ENCODE assay signal across 19 mouse cellular contexts in the genomic region with DNA sequence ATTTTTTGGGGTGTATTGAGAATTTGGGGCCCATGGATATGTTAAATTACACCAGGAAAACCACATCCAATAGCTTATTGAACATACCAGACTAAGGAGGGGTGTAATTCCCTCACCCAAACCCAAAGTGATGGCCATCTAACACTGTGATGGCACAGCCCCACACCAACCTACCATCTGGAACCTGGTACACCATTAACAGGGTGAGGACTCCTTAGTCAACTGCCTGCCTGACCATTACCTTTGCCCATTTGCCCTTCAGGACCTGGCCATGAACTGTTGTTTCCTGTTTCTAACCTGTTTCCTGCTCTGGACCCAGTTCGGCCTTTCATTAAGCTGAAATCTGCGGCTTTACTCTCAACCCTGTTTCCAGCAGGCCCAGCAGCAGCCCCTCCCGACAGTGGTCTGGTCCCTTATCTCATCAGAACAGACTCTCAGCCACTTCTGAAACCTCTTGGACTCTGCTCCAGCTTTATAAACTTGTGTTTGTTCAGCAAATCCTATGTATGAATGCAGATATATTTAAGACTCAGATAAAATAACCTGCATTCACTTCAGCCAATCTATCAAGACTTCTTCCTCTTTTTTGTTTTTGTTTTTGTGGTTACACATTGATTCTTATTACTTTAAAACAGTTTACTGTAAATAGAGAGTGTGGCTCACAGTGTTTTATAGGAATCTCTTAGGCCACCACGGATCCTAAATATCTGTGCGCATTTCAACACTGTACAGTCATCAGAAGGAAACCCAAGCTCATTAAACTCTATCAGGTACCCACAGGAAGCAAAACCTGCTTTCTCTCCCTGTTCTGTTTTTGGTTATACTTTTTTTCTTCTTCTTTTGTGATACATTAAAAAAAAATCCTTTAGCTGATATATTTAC.
DNase-seq lines count a peak whose midpoint lies in the region; ATAC-seq and TF ChIP-seq lines count a peak whose summit lies in the region.
"Had no signal": no experiment of that assay in that cellular context is flagged by ENCODE, and none has a peak within 500 bp of the region (broad histone marks: within the 10 kb centered on the region; RNA-seq: fewer than 3 reads in every experiment).

No protein-coding gene starts in this region.

- peak; percentile 94 for ATAC-seq in G1E (ENCODE audit: extremely low read depth, insufficient number of reproducible peaks, low FRiP score, poor library complexity, severe bottlenecking)
- peak; percentile 91 for ATAC-seq in intestine, embryonic 15.5 days
- ATAC-seq in liver, embryonic 16.5 days (ENCODE audit: low read depth), result peak; percentile 66
- ATAC-seq: forebrain, postnatal 0 days; inflammation-experienced regulatory T-cells, adult 6 months had no signal

- H3K4me2 ChIP-seq in intestine, embryonic 15.5 days (replicated peaks), result 0 out of 2 replicates have a peak overlapping the region, but pooled peaks have one; percentile 2
- no peak overlapping the region for H3K4me2 ChIP-seq in liver, embryonic 16.5 days (ENCODE audit: low read depth, low read length)
- H3K4me2 ChIP-seq: limb, embryonic 13.5 days had no signal

- intact Hi-C loops in left cerebral cortex, postnatal 36 days (cut with DNase I), result no loop called here

- no peaks in the 10 kb centered on the region for H3K36me3 ChIP-seq in G1E (replicated peaks)
- H3K36me3 ChIP-seq in intestine, embryonic 15.5 days, result no peaks in the 10 kb centered on the region
- H3K36me3 ChIP-seq in liver, embryonic 16.5 days (ENCODE audit: control insufficient read depth, insufficient read depth), result no peaks in the 10 kb centered on the region
- H3K36me3 ChIP-seq: limb, embryonic 13.5 days had no signal

- no peaks in the 10 kb centered on the region for H3K9me3 ChIP-seq in G1E (replicated peaks)
- H3K9me3 ChIP-seq in intestine, embryonic 15.5 days, result no peaks in the 10 kb centered on the region
- no peaks in the 10 kb centered on the region for H3K9me3 ChIP-seq in liver, embryonic 16.5 days (replicated peaks; ENCODE audit: control insufficient read depth, low read length)
- H3K9me3 ChIP-seq: limb, embryonic 13.5 days had no signal

- 41% methylated on average over 5 of the region's 5 CpGs for WGBS in intestine, embryonic 15.5 days
- 12% methylated on average over 5 of the region's 5 CpGs for WGBS in liver, embryonic 16.5 days (ENCODE audit: insufficient replicate concordance)

- H3K9ac ChIP-seq in intestine, embryonic 15.5 days, result no peak overlapping the region
- no peak overlapping the region for H3K9ac ChIP-seq in liver, embryonic 16.5 days (ENCODE audit: low read depth, low read length)
- H3K9ac ChIP-seq: forebrain, postnatal 0 days; limb, embryonic 13.5 days had no signal

- TF ChIP-seq CTCF in G1E (IDR thresholded peaks at IDR 0.05; ENCODE audit: low read depth, low read length), result no peak

- peaks cover 5% of the 10 kb centered on the region for H3K4me1 ChIP-seq in G1E (ENCODE audit: insufficient read depth, low read depth, low read length)
- no peaks in the 10 kb centered on the region for H3K4me1 ChIP-seq in intestine, embryonic 15.5 days (replicated peaks)
- H3K4me1 ChIP-seq in liver, embryonic 16.5 days (ENCODE audit: control insufficient read depth, low read depth, low read length), result no peaks in the 10 kb centered on the region
- H3K4me1 ChIP-seq: limb, embryonic 13.5 days had no signal

- peak; percentile 8 for DNase-seq in embryo, embryonic 10 days (ENCODE audit: low spot score)
- no peak for DNase-seq in embryo, embryonic 10.5 days (ENCODE audit: low spot score)
- no peak for DNase-seq in G1E (ENCODE audit: low spot score)
- no peak for DNase-seq in left cerebral cortex, postnatal 36 days (ENCODE audit: low spot score in 2 of 2)
- no peak for DNase-seq in cerebellum, adult 9-11 months
- DNase-seq in adrenal gland, postnatal 14 days, result no peak
- DNase-seq: cerebellum, adult 18-20 months; forebrain, postnatal 0 days; gastrocnemius, postnatal 36 days; heart, postnatal 4 days; kidney, postnatal 4 days; spleen, adult 18-20 months; thymus, postnatal 4 days had no signal

- no peaks in the 10 kb centered on the region for H3K27me3 ChIP-seq in G1E (ENCODE audit: insufficient read depth, low read length)
- H3K27me3 ChIP-seq in intestine, embryonic 15.5 days (replicated peaks), result no peaks in the 10 kb centered on the region
- H3K27me3 ChIP-seq in liver, embryonic 16.5 days (ENCODE audit: control insufficient read depth, insufficient read depth, low read depth, low read length), result no peaks in the 10 kb centered on the region
- H3K27me3 ChIP-seq: limb, embryonic 13.5 days had no signal

- no peak overlapping the region for H3K4me3 ChIP-seq in G1E (ENCODE audit: low read depth, low read length)
- no peak overlapping the region for H3K4me3 ChIP-seq in intestine, embryonic 15.5 days (replicated peaks)
- no peak overlapping the region for H3K4me3 ChIP-seq in liver, embryonic 16.5 days (ENCODE audit: low read depth, low read length)
- H3K4me3 ChIP-seq: erythroblast, embryonic 14.5 days; limb, embryonic 13.5 days had no signal

- H3K27ac ChIP-seq in intestine, embryonic 15.5 days, result no peak overlapping the region
- no peak overlapping the region for H3K27ac ChIP-seq in liver, embryonic 16.5 days (ENCODE audit: low read length)
- H3K27ac ChIP-seq: limb, embryonic 13.5 days; macrophage had no signal
